ENCODE assay signal across 8 mouse cellular contexts in genomic region chr11:97534442-97535307, GRCm38 (mm10). TPM values are rescaled to one million over a fixed set of nuclear protein-coding genes. Genes with fewer than 3 reads are reported as not detected.
DNase-seq lines count a peak whose midpoint lies in the region; ATAC-seq and TF ChIP-seq lines count a peak whose summit lies in the region.

No protein-coding gene starts in this region.

- H3K27ac ChIP-seq in thymus, adult 2 months (ENCODE audit: control insufficient read depth, insufficient read depth, low read length) = no peak overlapping the region
- no peak overlapping the region for H3K27ac ChIP-seq in hindbrain, embryonic 14.5 days
- no peak overlapping the region for H3K27ac ChIP-seq in midbrain, embryonic 13.5 days

- H3K9me3 ChIP-seq in hindbrain, embryonic 14.5 days (ENCODE audit: control insufficient read depth, low read length) = no peaks in the 10 kb centered on the region
- H3K9me3 ChIP-seq in midbrain, embryonic 13.5 days = no peaks in the 10 kb centered on the region

- ATAC-seq in hindbrain, embryonic 14.5 days (ENCODE audit: low FRiP score) = no peak
- no peak for ATAC-seq in midbrain, embryonic 13.5 days
- no peak for ATAC-seq in activated CD4-positive, CD25-positive, alpha-beta regulatory T cell, adult 4 months

- no peaks in the 10 kb centered on the region for H3K36me3 ChIP-seq in thymus, adult 2 months (ENCODE audit: control insufficient read depth, insufficient read depth, low read length)
- H3K36me3 ChIP-seq in hindbrain, embryonic 14.5 days (replicated peaks; ENCODE audit: control insufficient read depth, insufficient read depth) = peaks cover 53% of the 10 kb centered on the region
- peaks cover 44% of the 10 kb centered on the region for H3K36me3 ChIP-seq in midbrain, embryonic 13.5 days

- DNase-seq in frontal cortex, postnatal 36 days (ENCODE audit: low spot score in 2 of 2) = peak; percentile 63 to 69
- no peak for DNase-seq in frontal cortex, postnatal 25 days (ENCODE audit: low spot score in 2 of 2)
- peak; percentile 20 for DNase-seq in thymus, adult 2 months
- no peak for DNase-seq in thymus, adult 18-20 months
- DNase-seq in hindbrain, embryonic 14.5 days (ENCODE audit: low spot score) = no peak
- DNase-seq in thymus, postnatal 4 days = peak; percentile 63

- H3K4me1 ChIP-seq in thymus, adult 2 months (replicated peaks; ENCODE audit: control insufficient read depth, insufficient read depth, low read length) = peaks cover 27% of the 10 kb centered on the region
- peaks cover 23% of the 10 kb centered on the region; the same call in 1 of the 2 replicates for H3K4me1 ChIP-seq in hindbrain, embryonic 14.5 days (replicated peaks; ENCODE audit: control insufficient read depth, insufficient read depth, low read length)
- peaks cover 58% of the 10 kb centered on the region for H3K4me1 ChIP-seq in midbrain, embryonic 13.5 days (replicated peaks)

- 0 out of 2 replicates have a peak overlapping the region, but pooled peaks have one; percentile 7 for H3K4me2 ChIP-seq in hindbrain, embryonic 14.5 days (replicated peaks)
- H3K4me2 ChIP-seq in midbrain, embryonic 13.5 days (replicated peaks) = peak overlapping the region; percentile 22

- no peak for TF ChIP-seq POLR2A in thymus, adult 2 months (IDR thresholded peaks at IDR 0.05; ENCODE audit: control insufficient read depth, extremely low read depth, insufficient read depth, low read length, poor library complexity)

- peaks cover 30% of the 10 kb centered on the region for H3K27me3 ChIP-seq in thymus, adult 2 months (ENCODE audit: control insufficient read depth, insufficient read depth, low read length)
- H3K27me3 ChIP-seq in hindbrain, embryonic 14.5 days (ENCODE audit: control insufficient read depth, insufficient read depth, low read length) = peaks cover 65% of the 10 kb centered on the region
- peaks cover 71% of the 10 kb centered on the region for H3K27me3 ChIP-seq in midbrain, embryonic 13.5 days

- H3K9ac ChIP-seq in hindbrain, embryonic 14.5 days = no peak overlapping the region
- H3K9ac ChIP-seq in midbrain, embryonic 13.5 days (replicated peaks) = peak overlapping the region; percentile 33; the same call in 1 of the 2 replicates

- TF ChIP-seq CTCF in thymus, adult 2 months (IDR thresholded peaks at IDR 0.05; ENCODE audit: borderline replicate concordance, control insufficient read depth, extremely low read depth, insufficient read depth, low read length, poor library complexity) = no peak

- no peak overlapping the region for H3K4me3 ChIP-seq in thymus, adult 2 months (ENCODE audit: control insufficient read depth, insufficient read depth, low read length)
- H3K4me3 ChIP-seq in hindbrain, embryonic 14.5 days (replicated peaks; ENCODE audit: low read length) = peak overlapping the region; percentile 6
- peak overlapping the region; percentile 23; the same call in 1 of the 2 replicates for H3K4me3 ChIP-seq in midbrain, embryonic 13.5 days (replicated peaks)

- 3% methylated on average over 95 of the region's 95 CpGs for WGBS in thymus, adult 2 months
- WGBS in hindbrain, embryonic 14.5 days = 8% methylated on average over 91 of the region's 95 CpGs
- WGBS in midbrain, embryonic 13.5 days = 8% methylated on average over 95 of the region's 95 CpGs

RNA-seq across cellular contexts. Expression of gene 4933428G20Rik, which starts 34.5 kb away (rescaled TPM):
- polyA plus RNA-seq in thymus, adult 2 months (2012; rRNA removed) = not detected in 2 replicates
- 0.41 TPM in 1 of 2 replicates, not detected in the other for polyA plus RNA-seq in hindbrain, embryonic 14.5 days (2014; fragmentation: Nextera tagmentation; extraction: Ambion mirVana)
- 0.88 and 1.2 TPM in 2 replicates for polyA plus RNA-seq in midbrain, embryonic 13.5 days (2015; fragmentation: Nextera tagmentation; extraction: Ambion mirVana)
- not detected for polyA plus RNA-seq in activated CD4-positive, CD25-positive, alpha-beta regulatory T cell, adult 4 months (2017; shearing (Covaris generic))

RNA-seq across cellular contexts. Expression of gene Srcin1, which starts 41.3 kb away (rescaled TPM):
- 0.32 and 0.55 TPM in 2 replicates for polyA plus RNA-seq in thymus, adult 2 months (2012; rRNA removed)
- polyA plus RNA-seq in hindbrain, embryonic 14.5 days (2014; fragmentation: Nextera tagmentation; extraction: Ambion mirVana) = 9.1 and 11.8 TPM in 2 replicates
- 7.0 and 8.5 TPM in 2 replicates for polyA plus RNA-seq in midbrain, embryonic 13.5 days (2015; fragmentation: Nextera tagmentation; extraction: Ambion mirVana)
- not detected for polyA plus RNA-seq in activated CD4-positive, CD25-positive, alpha-beta regulatory T cell, adult 4 months (2017; shearing (Covaris generic))

Comparison
In these comparisons a context has a peak if more than half of its experiments do, and no peak if none do; other contexts are left out.
1. DNase-seq: peak in frontal cortex, postnatal 36 days (2 of 2), thymus, adult 2 months (single experiment) and thymus, postnatal 4 days (single experiment); none in frontal cortex, postnatal 25 days (0 of 2), thymus, adult 18-20 months (0 of 2) and hindbrain, embryonic 14.5 days (single experiment).